Mouse (Mus musculus): ENCODE data around the gene Nob1.

- TF ChIP-seq POLR2A (IDR thresholded peaks at IDR 0.05; ENCODE audit: borderline replicate concordance, insufficient read depth, low read length) (no peak), CTCF (IDR thresholded peaks at IDR 0.05; ENCODE audit: borderline replicate concordance, insufficient read depth, low read depth, low read length) (no peak)
These were observed 40.2 kb downstream of the Nob1 start for GRCm38 (mm10) chr8:107384651-107385050.
